Mouse (Mus musculus): ENCODE measurements around the gene Selenow.

The Selenow gene

DNA sequence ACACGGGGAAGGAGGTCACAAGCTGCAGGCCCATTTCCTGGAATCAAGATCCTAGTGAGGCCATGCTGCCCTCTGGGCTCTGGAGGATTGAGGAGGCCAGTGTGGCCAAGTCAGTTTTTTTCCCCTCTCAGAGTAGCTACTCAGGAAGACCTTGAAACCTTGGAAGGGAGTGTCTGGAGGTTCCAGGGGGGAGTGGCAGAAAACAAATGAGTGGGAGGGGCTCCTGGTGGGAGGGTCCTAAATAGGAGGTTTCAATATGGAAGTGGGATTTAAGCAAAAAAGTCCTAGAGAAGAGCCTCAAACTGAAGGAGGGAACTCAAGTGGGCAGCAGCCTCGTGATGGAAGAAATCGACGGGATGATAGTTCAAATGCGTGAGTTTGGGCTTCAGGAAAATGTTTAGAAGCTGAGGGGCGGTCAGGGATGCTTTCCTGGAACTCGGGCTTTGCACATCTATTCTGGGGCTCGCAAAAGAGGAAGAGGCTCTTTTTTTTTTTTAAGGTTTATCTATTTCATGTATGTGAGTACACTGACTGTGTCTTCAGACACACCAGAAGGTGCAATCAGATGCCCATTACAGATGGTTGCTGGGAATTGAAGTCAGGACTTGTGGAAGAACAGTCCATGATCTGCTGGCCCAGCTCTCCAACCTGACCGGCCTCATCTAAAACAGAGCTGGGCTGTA, 20.7 kb downstream of the Selenow start:
- no peak for DNase-seq

DNA sequence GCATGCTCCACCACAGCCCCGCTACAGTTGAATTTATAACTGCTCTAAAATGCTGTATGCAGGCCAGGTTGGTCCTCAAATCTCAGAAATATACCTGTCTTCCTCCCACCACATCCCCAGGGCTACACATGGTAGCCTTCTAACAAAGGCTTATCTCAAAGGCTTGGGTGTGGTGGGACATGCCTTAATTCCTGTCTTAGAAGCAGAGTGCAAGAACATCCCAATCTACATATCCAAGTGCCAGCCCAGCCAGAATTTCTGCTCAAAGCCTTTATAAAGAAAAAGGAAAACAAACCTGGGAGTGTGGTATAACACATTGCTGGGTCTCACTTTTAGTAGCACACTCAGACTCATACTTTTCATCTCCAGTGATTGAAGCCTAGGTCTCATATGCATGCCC, 28.0 kb downstream of the Selenow start:
- DNase-seq = no peak

DNA sequence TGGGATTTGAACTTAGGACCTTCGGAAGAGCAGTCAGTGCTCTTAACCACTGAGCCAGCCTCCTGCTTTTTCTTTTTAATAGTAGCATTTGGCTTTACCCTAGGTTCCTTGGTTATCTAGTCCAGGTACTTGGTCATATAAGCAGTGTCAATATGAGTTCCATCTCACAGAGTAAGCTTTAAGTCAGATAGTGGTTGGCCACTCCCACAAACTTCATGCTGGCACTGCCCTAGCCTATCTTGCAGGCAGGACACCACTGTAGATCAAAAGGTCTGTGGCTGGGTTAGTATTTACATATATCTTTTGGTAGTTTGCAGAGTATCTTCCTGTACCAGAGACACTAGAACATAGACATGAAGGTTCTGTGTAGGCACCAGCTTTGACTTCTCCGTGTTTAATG, 38.1 kb downstream of the Selenow start:
- DNase-seq = no peak

DNA sequence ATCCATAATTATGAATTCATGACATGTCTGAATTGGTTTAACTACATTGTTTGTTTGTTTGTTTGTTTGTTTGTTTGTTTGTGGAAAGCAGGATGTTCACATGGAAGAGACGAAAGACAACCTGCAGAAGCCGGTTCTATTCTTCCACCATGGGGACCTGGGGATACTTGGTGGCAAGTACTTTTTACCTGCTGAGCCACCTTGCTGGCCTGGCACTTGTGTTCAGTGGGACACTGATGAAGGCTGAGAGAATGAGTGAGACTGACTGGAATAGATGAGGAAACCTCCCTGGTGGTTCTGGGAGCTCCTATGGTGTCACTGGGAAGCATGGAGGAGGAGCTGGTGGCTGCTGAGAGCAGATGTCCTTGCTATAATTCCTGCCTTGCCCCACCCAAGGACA, 39.9 kb downstream of the Selenow start, which contains the start of gene Crxos:
Gene Crxos, plus strand, starts transcription at position 301 of the 400 bp plus-strand sequence.
- DNase-seq = no peak

- DNase-seq = no peak
These were observed 40.4 kb downstream of the Selenow start for GRCm38 (mm10) chr7:15881831-15882230.

- DNase-seq = no peak
These were observed 40.8 kb downstream of the Selenow start for GRCm38 (mm10) chr7:15881388-15881787.

DNA sequence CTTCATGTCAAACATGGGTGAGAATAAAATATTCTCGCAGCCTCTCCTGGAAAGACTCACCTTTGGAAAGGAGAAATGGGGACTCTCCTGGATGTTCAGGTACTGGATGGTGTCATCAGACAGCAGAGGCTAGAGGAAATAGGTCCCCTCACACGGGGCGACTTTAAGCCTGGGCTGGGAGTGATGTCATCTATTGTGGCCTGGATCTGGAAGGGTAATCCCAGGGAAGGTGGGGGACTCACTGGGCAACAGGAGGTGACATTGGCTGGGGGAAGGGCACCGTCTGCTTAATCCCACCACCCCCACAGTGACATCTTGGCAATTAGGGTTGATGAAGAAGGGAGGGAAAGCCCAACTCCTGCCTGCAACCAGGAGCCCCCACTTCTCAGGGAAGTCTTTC, 42.4 kb downstream of the Selenow start, which contains the start of gene Crx:
Gene Crx, minus strand, starts transcription at position 213 of the 400 bp plus-strand sequence.
- no peak for DNase-seq

All from lung, postnatal 10 days (tissue).